Mouse (Mus musculus): Measurements from ENCODE around the gene Mybph.

Gene Mybph

GRCm38 (mm10) chr1:134211043-134211442, 17.8 kb downstream of the Mybph start:
- no peak for DNase-seq (ENCODE audit: low spot score)

DNA sequence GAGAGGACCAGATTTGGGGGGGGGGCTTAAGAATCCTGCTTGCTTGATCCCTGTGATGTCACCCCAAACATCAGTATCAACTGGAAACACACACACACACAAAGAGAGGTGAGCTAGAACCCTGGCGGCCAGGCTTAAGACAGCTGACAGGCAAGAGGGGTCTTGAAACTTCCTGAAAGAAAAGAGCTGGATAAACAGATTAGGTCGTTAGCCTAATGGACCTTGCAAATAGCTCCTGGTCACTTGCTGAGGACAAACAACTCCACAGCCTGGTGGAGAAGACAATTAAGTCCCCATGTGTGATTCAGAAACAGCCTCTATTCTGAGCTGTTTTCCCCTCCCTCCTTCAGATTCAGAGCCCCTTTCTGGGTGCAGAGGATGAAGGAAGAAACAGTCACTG, 18.4 kb downstream of the Mybph start:
- no peak for DNase-seq (ENCODE audit: low spot score)

DNA sequence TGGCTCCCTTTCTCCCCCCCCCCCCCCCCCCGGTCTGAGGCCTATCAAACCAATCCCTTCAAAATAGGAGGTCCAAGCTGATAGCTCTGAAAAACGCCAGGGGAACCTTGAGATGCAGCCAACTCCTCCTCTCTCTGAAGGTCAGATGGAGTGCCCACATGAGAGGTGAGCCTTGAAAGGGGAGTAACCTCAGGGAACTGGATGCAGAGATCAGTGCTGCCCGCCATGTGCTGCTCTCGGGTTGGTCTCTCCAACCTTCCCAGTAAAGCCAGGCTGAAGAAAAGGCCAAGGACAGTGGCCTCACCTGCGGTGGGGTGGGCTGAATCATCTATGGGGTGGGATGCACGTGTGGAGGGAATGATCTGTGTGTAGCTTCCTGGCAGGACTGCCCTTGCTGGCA, 19.1 kb downstream of the Mybph start:
- no peak for DNase-seq (ENCODE audit: low spot score)

- DNase-seq (ENCODE audit: low spot score) = no peak
These were observed 20.2 kb downstream of the Mybph start for GRCm38 (mm10) chr1:134213405-134213804.

DNA sequence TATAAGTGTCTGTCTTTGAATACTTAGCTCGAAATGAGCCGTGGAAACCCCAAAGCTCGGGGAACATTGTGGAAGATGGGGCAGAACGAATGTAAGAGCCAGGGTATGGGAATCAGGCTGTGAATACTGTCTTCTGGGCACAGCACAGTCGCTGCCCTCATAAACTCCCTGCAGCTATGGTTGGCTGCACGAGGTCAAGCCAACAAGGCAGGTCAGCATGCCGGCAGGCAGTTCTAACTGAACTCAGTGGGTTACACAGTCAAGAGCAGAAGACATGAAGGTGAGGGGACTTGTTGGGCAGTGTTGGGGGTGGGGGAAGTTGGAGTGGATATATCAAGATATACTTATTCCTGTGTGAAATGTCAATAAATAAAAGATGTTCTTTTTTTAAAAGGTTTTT, 21.8 kb downstream of the Mybph start:
- no peak for DNase-seq (ENCODE audit: low spot score)

DNA sequence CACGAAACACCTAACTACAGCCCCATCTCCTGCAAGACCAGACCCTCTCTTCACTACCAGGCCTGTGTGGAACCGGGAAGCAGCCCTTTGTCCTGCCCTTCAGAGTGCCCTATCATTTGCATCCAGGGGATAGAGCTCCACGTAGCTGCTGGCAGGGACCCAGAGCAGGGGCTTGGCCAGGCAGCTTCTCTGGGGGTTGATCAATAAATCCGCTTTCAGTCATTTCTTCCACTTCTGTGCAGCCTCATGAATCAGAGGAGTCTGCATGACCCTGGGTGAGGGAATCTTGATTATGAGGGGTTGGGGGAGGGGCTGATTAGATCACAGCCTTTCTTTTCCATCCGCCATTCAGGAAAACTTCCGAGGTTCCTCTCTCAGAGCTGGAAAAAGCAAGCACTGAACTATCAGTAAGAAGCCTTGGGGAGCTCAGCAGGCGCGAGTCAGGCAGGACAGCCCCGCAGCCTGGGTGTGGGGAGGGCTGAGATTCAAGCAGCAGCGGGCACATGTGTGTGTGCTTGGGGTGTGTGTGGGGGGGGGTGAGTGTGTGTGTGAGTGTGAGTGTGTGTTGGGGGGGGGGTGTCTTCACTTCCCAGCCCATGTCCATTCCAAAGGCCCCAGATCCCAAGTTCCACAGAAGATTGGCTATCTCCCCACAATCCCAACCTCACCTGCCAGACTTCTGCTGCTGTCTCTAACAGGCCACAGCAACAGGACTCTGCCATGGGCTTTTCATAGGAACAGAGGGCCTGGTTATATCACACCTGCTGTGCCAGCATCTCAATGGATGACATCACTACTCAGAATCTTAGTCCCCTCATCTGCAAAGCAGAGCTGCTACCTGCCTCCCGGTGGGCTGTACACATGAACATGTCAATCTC, 22.7 kb downstream of the Mybph start:
- DNase-seq (ENCODE audit: low spot score) = peak; percentile 58

DNA sequence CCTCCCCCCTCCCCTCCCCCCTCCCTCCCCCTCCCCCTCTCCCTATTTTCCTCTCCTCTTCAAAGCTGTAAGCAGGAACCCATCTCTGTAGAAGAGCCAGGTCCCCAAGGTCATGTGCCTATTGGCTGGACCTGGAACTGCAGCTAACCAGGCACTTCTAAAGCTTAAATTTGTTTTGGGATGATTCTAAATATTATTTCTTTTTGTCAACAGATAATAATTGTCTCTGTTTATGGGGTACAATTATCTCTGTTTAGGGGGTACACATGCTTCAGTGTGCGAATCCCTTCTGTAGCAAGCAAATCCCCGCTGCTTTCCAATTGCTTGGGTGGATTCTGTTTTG, 23.4 kb downstream of the Mybph start:
- DNase-seq (ENCODE audit: low spot score) = peak; percentile 44

DNA sequence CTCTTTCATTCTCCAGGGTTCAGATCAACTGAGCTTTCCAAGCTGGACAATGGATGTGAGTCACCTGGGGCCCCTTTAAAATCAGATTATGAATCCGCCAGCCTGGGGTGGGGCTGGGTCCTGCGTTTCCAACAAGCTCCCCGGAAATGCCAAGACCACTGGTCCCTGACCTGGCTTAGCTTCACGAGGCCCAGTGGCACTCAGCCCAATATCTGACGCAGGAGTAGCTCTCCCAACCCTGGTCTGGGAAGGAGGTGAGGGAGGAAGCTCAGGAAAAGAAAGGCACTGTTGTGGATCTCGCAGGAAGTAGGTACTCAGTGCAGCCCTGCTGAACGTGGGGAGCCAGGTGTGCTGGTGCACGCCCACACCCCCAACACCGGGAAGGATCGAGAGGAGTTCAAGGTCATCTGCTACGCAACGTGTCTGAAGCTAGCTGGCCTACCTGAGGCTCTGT, 23.8 kb downstream of the Mybph start:
- DNase-seq (ENCODE audit: low spot score) = peak; percentile 56

DNA sequence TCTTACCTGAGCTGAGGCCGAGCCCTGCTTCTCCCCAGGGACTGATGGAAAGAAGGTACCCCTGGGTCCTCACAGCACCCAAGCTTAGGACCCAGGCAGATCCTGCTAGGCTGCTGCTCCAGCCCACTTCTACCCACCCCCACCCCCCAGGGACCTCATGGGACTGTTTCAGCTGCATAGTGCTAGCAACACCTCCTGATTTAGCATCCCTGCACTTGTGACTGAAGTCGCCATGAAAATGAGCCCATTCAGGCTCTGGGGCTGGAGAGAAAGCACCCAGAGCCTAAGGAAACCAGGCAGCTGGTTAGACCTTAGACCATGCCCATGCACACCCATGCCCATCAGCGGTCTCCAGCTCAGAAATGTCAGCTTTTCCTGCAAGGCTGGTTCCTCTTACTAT, 24.7 kb downstream of the Mybph start:
- no peak for DNase-seq (ENCODE audit: low spot score)

GRCm38 (mm10) chr1:134219608-134220007, 26.4 kb downstream of the Mybph start:
- DNase-seq (ENCODE audit: low spot score) = no peak

GRCm38 (mm10) chr1:134221172-134221571, 27.9 kb downstream of the Mybph start:
- no peak for DNase-seq (ENCODE audit: low spot score)

DNA sequence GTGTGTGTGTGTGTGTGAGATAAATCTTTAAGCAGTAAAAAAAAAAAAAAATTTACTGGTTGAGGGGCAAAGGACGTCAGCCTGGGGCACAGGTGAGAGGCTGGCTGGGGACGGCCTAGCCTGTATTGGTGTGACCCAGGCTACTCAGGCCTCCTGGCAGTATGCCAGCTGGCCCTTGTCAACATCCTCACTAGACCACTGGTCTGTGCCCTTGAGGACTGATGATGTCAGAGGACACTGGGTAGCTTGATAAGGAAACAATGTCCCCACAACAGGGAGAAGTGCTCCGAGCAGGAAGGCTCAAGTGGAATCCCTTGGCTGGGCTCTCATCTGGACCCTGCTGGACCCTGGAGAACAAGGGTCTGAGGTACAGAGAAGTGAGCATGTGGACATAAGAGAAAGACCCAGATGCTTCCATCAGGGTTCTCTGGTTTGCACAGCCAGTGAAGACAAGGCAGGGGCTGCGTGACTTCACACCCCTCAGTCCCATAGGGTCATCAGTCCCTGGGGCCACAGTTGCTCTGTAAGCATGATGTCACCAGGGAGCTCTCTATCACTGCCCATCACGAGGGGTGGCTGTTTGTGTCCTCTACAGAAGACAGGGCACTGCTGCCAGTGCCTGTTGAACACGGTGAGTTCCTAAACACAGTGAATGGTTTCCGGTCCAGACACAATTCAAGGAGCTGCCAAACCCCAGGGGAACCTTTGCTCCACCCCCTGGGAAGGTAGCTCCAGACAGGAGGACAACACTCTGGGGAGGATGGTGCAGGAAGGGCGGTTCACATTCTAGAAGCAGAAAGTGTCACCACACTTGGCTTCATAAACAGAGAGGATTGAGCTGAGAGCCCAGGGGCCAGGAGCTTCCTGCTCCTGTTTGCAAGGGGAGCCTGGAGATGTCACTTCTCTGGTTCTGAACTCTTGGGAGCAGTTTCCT, 29.1 kb downstream of the Mybph start:
- peak; percentile 68 for DNase-seq (ENCODE audit: low spot score)

GRCm38 (mm10) chr1:134224649-134225227, 31.5 kb downstream of the Mybph start:
- no peak for DNase-seq (ENCODE audit: low spot score)

DNA sequence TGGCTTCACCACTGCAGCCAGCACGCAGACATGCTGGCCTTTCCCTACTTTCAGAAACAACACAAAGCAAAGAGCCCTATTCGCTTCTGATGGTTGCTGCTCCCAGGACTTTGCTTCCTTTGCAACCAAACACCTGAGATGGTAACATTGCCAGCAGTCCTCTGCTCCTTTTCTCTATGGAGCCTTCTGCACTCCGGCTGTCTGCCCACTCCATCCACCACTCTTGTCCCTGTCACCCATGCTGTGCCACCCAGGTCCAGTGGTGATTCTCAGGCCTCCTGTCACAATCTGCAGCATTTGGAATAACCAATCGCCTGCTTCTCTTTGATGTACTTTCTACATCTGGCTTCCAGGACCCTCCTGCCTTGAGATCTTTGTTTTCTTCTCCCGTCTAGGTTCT, 32.1 kb downstream of the Mybph start:
- DNase-seq (ENCODE audit: low spot score) = no peak

DNA sequence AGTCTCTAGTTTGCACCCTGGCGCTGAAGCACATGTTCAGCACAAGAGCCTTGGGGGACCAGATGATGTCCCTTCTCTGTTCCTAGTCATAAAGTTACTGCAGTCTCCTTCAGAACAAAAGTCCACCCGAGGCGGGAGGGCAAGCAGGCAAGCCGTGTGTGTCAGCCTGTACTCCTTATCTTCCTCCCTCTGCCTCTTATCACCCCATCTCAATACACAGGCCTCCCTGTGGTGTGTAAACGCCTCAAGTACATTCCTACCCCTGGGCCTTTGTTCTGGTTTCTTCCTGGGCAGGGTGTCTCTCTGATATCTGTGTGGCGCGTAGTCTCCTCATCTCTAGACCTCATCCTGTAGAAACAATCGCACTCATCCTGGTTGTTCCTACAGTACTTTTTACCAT, 33.5 kb downstream of the Mybph start:
- no peak for DNase-seq (ENCODE audit: low spot score)

- no peak for DNase-seq (ENCODE audit: low spot score)
These were observed 36.7 kb downstream of the Mybph start for GRCm38 (mm10) chr1:134229806-134230575.

- DNase-seq (ENCODE audit: low spot score) = no peak
These were observed 37.5 kb downstream of the Mybph start for GRCm38 (mm10) chr1:134230638-134231228.

DNA sequence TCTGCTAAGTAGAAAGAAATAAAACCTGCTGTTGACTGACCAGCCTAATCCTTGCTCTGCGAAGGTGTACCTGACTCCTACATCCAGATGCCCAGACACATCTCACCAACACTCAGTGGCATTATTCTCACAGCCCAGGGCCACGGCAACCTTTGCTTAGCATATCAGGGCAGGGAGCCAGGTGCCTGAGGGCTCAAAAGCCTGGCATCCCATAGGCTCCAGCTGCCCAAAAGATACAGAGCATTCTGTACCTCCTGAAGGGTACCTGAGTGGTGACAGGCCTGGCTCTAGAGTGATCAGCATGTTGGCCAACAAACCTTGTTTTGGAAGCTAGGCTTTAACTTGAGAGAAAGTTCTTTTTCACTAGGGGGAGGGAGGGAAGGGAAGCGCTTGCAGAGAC, 38.0 kb downstream of the Mybph start:
- DNase-seq (ENCODE audit: low spot score) = no peak

DNA sequence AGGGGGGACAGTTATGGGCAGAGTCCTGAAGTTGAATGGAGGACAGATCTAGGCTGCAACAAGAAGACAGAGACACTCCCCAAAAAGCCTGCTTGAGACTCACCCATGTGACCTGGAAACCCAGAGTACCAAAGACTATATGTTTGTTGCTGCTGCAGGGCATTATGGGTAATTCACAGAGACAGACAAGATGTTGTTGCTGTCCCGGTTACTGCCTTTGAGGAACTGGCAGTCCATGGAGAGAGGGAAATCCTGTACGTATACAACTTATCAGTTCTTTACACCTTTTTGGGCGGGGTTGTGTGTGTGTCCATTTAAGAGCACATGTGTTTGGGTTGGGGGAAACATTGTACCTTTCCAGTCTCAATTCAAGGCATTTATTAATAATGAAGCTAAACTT, 38.4 kb downstream of the Mybph start:
- DNase-seq (ENCODE audit: low spot score) = no peak

GRCm38 (mm10) chr1:134232326-134232725, 39.1 kb downstream of the Mybph start:
- peak; percentile 48 for DNase-seq (ENCODE audit: low spot score)

DNA sequence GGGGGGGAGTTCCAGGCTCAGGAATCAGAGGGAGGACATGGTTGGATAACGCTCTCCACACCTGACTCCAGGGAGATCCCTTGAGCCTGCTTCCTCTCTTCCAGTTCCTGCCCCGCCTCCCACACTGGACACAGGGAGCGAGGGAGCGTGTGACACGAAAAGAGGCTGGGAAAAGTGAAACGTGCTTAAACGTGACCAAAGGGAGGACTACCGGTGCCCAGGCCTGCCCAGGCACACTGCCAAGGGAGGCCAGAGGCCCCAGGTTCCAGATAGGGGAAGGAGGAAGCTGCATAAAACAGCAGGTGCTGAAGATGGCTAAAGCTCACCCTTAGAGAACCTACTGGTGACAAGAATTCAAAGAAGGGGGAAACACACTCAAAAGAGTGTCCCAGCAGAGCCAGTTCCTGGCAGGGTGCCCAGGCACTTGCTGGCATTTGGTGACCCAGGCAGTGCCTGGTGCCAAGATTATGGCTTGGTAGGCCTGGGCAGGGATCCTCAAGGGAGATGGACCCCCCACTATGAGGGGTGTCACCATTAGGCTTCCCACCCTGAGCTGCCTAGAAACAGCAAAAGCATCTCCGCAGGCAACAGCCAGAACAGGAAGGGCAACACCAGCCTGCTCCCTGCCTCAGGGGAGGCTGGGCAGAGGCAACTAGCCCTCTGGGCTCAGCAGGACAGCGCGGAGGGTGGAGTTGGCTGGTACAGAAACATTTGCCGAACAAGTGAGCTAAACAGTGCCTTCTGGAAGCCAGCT, 39.7 kb downstream of the Mybph start:
- DNase-seq (ENCODE audit: low spot score) = peak; percentile 79
